Mouse (Mus musculus): ENCODE results near the gene Znrf1.

Gene Znrf1

DNA sequence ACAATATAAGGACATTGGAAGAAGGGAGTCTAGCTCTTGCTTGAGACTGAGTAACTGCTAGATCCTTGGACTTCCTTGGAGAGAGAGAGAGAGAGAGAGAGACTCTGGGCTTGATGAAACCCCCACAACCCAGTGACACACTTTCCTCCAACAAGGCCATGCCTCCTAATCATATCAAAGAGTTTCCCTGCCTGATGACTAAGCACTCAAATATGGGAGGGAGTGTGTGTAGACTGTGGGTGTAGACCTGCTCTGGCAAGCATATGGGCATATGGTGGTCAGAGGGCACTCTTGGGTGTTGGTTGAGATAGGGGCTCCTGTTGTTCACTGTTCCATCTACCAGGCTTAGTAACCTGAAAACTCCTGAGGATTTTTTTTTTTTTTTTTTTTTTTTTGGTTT, 102.2 kb downstream of the Znrf1 start:
- no peak for DNase-seq

DNA sequence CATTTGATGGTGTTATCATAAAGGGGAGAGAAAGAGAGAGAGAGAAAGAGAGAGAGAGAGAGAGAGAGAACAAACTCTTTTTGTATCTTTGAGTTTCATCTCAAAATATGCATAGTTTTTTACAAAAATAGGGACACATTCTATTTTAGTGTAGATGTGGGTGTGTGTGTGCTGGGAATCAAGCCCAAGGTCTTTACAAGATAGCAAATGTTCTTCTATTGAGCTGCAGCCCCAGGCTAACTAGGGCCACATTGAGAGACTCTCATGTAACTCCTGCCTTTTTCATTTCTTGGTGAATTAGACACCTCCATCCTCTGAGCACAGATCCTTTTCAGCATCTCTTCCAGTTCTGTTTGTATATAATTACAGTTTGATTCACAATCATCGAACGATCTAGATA, 105.2 kb downstream of the Znrf1 start:
- no peak for DNase-seq

DNA sequence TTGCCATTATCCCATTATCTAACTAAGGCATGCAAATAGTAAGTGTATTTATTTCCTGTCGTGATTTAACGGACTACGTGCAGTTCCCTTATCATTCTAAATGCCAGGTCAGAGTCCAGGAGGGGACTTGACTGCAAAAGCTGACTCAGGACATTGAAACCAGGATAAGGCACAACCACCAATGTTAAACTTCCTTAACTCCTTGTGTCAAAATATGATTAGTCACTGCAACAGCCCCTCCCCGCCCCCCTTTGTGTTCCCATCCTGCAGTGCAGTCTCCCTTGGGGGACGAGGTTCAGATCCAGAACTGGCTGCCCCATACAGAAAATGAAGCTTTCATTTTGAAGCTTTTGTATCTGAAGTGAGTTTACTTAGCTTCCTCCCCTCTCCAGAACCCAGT, 106.6 kb downstream of the Znrf1 start:
- peak in 1 of 2 experiments; percentile 63 for DNase-seq

- no peak for DNase-seq
These were observed 107.0 kb downstream of the Znrf1 start for GRCm38 (mm10) chr8:111642939-111643263.

DNA sequence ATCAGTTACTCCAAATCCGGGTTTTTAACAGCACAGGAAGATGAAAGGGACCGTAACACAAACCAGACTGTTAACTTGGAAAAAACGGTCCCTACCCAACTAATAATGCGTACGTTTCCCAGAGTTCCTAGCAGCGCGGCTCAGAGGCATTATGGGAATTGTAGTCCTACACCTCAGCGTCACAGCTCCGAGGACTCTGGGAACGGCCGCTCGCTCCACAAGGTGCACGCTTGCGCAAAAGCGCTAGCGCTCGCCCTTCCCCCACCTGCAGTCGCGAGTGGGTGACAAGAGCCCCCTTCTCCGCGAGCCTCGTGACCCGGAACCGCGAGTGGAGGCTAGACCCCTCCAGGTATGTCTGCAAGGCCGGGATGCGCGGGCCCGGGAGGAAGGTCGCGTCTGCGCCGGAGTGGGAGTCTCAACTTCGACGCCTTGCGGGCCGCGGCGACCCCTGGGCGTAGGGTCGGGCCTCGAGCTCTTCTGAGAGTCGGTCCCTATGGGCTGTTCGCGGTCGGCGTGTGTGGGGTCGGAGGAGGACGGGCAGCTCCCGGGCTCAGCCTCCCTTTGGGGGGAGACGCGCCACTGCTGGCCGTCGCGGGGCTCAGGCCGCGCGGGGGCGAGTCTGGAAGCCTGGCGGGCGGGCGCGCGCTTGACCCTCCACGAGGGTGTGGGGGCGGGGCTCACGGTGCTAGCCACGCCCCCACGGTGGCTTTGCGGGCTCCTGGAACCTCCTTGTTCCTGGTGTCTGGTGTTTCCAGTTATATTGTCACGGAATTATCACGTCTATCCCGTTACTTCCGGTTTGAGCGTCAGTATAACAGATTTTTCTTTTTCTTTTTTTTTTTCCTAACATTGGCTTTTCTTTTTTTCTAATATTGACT, 107.6 kb downstream of the Znrf1 start, which contains the start of gene Zfp1:
Zfp1 (plus strand) TSS at position 138 of the 878 bp plus-strand sequence.
- DNase-seq = peak; percentile 95

- peak; percentile 57 to 58 for DNase-seq
These were observed 108.6 kb downstream of the Znrf1 start for GRCm38 (mm10) chr8:111644286-111645051.

GRCm38 (mm10) chr8:111645715-111646114, 109.8 kb downstream of the Znrf1 start:
- DNase-seq = no peak

- DNase-seq = no peak
These were observed 112.9 kb downstream of the Znrf1 start for GRCm38 (mm10) chr8:111648834-111649233.

DNA sequence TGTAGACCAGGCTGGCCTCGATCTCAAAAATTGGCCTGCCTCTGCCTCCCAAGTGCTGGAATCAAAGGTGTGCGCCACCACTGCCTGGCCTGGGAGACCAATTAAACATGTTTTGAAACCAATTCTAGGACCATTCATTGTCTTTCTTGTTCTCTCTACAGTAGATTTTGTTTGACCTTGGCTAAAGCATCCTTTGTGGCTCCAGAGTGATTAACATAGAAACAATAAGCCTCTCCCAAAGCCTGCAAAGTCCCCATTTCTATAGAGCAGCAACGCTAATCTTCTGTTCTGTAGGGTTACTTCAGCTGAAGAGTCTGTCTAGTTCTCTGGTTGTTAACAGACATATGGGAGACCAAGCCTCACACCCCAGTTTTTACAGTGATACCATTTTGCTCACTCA, 114.8 kb downstream of the Znrf1 start:
- DNase-seq = no peak

GRCm38 (mm10) chr8:111653524-111653923, 117.6 kb downstream of the Znrf1 start:
- peak; percentile 14 to 38 for DNase-seq

GRCm38 (mm10) chr8:111657312-111657854, 121.5 kb downstream of the Znrf1 start:
- no peak for DNase-seq

GRCm38 (mm10) chr8:111658819-111659423, 123.0 kb downstream of the Znrf1 start:
- DNase-seq = no peak

DNA sequence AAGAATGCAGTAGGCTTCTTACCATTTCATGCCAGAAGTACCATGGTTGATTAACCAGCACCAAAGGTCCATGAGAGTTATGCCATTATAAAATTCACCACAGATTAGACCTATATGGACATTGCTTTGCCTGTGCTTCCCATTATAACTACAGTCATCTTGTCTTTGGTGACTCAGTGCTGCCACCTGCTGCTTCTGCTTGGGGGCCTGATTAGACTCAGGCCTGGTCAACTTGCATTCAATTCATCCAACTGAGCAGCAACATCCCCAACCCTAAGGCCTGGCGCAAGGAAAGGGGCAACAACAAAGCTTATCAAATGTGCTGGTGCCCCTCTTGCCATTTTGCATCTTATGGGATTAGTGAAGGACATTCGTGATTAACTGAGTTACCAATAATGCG, 126.6 kb downstream of the Znrf1 start:
- DNase-seq = peak; percentile 85 to 94

DNA sequence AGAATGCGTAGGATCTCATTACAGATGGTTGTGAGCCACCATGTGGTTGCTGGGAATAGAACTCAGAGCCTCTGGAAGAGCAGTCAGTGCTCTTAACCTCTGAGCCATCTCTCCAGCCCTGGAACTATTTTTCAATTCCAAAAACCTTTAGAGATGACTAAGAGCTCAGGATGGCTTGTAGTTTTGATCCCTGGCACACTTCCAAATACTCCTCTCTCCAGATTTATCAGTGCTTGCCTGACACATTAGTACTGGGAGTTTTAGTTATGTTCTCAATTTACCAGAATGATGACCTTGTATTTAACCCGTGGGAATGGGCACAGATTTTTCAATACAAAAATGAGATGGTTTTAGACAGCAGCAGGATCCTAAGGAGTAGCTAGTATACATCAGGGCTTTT, 130.9 kb downstream of the Znrf1 start:
- DNase-seq = no peak
